Mouse (Mus musculus): ENCODE measurements at regions not wholly inside any gene's neighbourhood (a gene's known extent, or its start where the extent isn't known, plus 50 kb on each side); places are given as distances from the start of the nearest gene placed in this dataset.

- no peak for TF ChIP-seq POLR2AphosphoS5 (IDR thresholded peaks at IDR 0.05; ENCODE audit: insufficient replicate concordance, low read depth, low read length)
- TF ChIP-seq TAL1 (conservative IDR thresholded peaks at IDR 0.05; ENCODE audit: low read depth, low read length): no peak
Measured at GRCm38 (mm10) chr13:51038955-51039354, 61.7 kb upstream of the Spin1 start.
